Mouse (Mus musculus) forelimb bud, embryonic 11.5 days (tissue): ENCODE data around the gene Frmd8.
A peak's percentile ranks its signal among the peaks of the same experiment; 100 is the strongest.

Experiments
- DNase-seq: peaks from one replicate; pipeline ENCODE4 v3.0.0-alpha.2; 2012; ENCODE audit warnings: low read depth, low spot score

Gene Frmd8

DNA sequence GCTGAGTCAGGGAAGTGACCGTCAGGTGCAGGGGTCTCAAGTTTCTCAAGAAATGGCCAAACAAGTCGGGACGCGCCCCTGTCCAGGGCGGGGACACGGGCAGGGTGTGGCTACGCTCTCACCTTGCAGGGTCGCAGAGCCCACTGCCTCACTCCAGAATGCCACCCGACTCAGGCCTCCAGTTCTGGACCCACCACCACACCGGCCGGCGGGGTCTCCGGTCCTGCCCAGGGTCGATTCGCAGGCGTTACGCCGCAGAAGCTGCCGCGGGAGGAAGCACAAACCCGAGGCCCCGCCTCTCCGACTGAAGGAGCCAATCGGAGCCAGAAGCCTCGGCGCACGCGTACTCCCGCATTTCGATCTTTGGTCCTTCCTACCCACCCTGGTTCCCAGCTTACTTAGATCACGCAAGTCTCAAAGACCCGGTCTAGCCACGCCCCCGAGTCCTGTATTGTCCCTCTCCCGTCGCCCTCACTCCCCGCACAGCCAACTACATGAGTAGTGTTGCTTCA lies at the start of gene Frmd8:
Frmd8 (minus strand) TSS at position 306 of the 512 bp plus-strand sequence.
- DNase-seq: peak; percentile 95

DNA sequence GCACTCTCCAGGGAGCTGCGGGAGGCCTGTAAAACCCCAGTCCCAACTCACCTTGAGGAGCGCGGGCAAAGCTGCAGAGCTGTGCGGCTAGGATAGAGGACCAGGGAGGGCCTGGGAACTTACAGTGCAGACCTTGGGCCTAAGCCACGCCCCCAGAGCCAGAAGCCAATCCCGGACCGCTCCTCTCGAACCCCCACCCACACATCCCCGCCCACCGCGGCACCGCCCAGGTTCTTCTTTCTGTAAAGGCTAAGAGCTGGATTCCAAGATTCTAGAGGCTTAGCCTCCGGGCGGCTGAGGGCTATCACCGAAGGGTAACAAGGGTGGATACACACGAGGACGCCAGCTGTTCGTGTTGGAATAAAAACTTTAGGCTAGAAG lies 49.6 kb upstream of the Frmd8 start, which contains the start of gene Cdc42ep2:
Cdc42ep2 (minus strand) TSS at position 104 of the 381 bp plus-strand sequence.
- DNase-seq: peak; percentile 91

DNA sequence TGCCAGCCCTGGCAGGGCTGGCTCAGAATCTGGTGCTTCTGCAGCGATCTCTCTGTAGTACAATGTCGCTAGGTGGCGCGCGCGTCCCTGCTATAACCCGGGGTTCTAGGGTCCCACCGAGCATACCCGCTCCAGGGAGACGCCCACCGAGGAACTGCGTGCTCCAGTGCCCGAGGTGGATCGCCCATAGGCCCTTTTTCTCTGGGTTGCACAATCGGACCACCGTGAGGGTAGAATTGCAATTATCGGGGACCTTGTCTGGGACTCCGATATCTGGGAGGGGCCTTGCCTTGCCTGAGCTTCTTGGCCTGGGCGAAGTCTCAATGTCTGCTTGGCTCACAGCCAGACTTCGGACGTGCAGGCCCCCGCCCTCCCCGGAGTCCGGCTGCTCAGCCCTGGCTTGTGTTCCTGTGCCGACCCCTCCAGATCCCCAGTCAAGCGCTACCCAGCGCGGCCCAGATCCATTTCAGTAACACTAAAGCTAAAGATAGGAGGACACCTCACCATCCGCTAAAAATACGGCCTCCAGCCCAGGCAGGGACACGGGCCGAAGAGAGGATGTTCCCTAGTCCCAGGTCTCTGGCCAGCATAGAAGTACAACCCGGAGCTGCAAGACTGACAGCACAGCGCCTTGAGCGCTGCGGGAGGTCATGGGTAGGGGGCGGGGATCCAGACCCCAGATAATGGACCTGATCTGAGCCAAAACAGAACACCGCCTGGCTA lies 49.1 kb upstream of the Frmd8 start:
- DNase-seq: peak; percentile 88

DNA sequence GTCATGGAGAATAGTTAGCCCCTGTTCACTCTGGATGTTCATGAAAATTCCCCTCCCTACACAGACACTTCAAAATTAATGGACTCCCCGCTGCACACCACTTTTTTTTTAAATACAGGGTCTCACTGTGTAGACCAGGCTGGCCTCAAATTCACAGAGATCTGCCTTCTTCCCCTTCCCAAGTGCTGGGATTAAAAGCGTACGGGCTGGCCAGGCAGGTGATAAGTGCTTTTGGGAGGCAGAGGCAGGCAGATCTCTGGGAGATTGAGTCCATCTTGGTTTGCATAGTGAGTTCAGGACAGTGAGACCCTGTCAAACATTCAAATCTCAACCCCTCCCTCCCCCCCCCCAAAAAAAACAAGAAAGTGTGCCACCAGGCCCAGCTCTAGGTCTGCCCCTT lies 47.9 kb upstream of the Frmd8 start:
- no peak for DNase-seq

DNA sequence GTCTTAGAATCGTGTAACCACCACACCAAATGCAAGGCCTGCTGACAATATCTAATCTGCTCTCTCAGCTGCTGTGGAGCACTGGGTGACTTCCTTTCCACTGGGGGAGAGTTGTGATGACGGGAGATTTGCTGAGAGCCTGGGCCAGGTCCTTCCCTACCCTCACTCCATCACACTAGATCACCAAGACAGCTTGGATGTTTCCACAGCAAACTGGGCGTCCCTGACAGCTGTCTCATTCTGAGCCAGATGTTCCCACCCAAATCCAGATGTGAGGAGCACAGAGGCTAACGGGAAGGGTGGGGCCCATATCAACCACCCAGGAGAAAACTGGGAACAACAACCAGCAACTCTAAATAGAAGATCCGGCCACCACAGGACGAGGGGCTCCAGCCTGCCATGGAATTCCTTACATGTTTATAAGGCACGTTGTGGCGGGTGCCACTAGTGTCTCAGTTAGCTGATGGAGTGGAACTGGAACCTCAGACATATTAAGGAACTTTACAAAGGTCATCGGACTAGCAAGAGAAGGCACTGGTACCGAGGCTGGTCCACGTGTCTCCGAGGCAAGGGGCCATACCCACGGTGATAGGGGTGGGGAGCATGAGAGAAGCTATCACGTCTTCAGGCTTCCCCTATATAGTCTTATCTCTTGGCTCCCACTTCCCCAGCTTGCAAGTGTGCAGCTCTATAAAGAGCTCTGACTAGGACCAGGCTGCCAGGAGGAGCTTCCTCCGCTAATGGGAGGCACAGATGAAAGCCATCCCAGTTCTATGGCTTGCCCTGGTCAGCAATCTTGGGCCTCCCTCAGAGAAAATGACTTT lies 47.3 kb upstream of the Frmd8 start:
- DNase-seq: no peak

DNA sequence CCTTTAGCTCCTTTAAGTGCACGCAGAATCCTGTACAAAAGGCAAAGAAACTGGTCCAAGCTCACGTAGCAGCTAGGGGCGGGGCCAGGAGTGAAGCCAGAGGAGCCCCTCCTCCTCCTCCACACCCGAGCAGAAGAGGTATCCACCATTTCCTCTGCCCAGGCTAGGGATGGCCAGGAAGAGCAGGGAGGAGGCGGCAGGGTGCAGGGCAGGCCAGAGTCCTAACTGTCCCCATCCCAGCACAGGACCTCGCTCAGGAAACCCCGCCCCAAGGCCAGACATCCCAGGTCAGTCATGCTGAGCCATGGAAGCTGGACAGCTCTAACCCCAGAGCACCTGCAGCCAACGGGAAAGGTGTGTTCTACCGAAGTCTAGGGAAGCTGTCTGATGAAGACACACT lies 46.6 kb upstream of the Frmd8 start:
- no peak for DNase-seq

DNA sequence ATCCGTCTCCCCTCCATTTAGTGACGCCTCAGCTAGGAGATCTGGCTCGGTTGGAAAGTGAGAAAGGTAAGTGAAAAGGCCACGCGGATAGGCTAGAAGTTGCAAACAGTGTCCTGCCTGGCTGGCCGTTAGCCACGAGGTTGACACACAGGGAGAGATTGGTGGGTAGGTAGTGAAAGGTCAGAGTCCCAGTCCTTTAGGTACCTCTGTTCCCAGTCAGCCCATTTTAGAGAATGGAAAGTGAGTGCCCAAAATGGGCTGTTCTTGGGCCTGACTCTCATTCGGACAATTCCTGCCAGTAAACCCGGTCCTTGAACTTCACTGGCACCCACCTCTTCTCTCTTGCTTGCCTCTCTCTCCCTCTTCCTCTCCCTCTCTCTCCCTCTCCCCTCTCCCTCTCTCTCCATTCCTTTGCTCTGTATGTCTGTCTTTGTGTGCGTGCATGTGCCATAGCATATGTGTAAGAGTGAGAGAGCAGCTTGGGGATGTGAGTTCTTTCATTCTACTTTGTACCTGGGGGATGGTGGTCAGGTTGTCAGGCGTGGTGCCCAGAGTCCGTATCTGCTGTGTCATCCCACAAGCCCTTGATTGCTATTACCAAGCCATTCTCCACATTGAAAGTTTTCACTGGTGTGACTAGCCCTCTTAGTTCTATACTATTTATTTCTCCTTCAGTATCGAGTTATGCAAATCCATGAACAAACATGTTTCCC lies 38.1 kb upstream of the Frmd8 start, which contains the start of gene Dpf2:
Dpf2 (minus strand) TSS at position 4 of the 713 bp plus-strand sequence.
- DNase-seq: no peak

DNA sequence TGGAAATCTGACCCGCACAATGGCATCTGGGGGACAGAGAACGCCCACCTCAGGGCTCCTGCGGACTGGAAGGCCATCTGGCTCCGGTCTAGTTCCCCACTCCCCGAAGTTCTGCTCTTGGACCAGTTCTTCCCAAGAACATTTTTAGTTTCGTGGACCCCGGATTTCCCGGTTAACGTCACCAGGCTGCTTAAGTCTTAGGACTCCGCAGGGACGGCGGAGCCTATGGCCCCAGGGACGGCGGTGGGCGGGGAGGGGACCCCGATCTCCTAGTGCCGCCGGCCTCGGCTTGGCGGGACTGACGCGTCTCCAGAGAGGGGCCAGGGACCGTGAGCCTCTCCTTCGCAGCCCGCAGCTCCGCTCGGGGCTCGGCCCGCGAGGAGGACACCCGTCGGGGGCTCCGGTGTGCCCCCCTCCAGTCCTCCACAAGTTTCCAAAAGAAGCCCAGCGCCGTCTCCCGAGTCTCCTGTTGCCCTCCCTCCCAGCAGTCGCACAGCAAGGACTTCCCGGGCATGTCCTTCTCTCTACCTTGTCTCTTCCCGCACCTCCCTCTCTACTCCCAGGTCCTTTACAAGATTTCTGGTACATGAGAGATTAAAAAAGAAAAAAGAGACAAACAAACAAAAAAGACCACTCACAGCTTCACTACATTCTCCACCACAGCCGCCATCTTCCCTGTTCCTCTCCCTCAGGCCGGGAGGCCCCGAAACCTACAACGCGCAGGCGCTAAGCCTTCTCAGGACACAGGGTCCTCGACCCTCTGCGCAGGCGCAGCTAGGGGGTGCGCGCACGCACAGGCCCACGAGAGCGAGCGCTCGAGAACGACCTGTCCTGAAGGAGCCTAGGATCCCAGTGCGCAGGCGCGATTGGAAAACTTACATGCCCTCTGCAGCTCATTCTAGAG lies 37.3 kb upstream of the Frmd8 start:
- DNase-seq: peak; percentile 100

DNA sequence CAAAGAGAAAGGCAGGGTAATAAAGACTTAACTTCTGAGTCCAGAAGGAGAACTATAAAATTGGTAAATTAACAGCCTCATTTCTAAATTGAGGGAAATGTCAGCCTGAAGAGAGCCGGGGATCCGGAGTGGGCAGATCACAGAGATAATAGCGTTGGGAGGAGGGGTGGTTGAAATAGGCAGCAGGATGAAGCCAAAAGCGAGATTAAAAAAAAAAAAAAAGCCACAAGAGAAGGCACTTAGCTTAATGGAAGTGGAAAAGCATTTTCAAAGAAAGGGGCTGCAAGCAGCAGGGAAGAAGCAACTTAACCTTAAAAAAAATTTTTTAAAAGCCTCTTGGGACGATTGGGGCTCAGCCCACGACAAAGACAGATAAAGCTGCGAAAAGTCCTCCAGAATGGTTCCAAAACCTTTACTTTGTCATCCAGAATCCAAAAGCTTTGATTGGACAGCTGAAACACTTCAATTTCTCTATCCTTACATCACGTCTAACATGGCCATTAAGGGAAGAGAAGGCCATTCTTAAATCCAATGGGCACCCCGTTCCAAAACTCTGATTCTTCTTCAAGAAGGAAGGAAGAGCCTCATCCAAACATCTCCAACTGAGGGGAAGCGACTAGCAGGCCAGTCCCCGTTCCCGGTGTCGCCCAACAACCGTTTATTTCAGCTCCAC lies 36.5 kb upstream of the Frmd8 start:
- no peak for DNase-seq

DNA sequence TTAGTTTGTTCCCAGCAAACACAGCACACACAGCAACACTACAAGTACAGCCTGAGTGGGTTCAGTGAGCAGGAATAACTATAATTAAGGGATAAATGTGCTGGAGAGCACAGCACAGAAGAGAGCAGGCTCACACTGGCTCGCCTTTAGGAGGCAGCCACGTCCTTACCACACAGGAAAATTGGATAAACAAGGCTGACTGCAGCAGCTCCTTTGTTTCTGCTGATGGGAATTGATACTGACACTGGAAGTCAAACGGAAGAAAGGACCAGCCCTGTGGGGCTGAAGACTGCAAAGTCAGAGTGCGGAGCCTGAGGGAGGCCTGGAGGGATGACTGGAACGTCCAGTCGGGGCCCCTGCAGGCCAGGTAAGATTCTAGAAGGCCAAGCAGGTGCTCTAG lies 35.1 kb upstream of the Frmd8 start:
- no peak for DNase-seq

DNA sequence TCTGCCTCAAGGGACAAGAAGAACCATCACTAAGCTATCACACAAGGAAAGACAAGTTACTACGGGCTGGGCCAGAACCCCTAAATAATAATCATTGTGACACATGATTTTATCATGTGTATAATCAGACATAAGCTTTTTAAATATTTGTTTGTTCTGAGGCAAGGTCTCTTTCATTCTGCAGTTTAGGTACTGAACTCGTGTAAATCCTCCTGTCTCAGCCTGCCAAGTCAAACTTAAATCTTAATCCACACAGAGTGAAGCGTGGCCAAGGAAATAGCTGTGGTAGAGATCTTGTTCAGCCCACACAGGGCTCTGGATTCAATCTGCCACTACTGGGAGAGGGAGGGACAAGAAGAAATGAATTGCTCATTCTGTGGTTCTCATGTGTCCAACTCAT lies 32.2 kb upstream of the Frmd8 start:
- DNase-seq: no peak

DNA sequence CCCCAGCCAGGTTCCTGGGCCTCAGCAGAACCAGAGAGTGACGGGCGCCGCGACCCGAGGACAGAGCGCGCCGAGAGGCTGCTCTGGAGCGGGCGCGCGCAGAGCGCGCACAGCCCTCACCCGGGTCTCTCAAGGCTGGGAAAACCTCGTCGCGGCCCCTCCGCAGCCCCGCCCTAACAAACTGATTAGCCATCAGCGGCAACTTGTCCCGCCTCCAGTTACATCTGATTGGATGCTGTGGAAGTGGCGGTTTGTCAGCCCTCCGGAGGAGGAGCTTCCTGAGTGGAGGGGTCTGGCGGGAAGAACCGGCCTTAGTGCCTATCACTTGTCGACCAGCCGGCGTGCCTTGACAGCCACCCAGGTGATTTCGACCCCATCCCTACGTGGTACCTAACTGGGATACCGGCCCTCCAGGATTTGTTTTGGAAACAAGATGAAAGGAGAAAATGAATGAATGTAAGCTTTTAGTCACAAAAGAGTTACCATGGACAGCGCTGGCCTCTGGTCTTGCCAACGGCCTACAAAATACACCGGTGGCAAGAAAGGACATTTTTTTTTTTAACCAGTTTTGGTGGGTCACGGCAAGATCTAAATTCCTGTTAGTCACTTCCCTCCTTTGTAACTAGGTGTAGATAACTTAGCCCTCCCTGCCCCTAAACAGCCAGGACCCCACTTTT lies 19.1 kb upstream of the Frmd8 start, which contains the start of gene Tigd3:
Tigd3 (minus strand) TSS at position 148 of the 677 bp plus-strand sequence.
- DNase-seq: peak; percentile 96

DNA sequence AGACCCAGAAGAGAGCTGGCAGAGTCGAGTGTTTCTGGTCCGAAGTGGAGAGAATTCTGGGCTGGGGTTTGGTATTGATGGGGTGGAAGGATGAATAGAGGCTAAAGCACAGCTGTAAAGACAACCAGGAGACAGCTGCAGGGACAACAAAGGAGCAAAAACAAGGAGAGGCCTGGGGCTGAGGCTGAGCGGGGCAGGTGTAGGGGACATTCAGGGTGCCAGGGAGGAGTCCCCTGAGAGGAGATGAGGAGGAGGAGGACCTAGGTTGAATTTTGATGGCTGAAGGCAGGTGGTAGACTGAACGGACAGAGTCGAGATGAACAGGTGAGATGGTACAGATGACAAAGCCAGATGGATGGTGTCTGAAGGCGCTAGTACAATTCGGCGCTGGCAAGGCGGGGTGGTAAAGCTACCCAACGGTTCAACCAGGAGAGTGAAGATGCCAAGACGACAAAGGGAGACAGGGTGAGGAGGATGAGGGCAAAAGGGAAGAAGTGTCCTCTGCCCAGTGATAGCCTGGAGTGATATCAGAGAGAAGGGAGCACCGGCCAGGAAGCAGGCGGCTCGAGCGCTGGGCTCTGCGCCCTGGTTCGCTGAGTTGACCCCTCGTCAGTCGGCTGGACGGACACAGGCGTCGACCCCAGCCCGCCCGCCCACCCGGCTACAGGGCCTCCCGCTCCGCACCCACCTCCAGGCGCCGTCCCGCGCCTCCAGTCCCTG lies 18.4 kb upstream of the Frmd8 start:
- no peak for DNase-seq

DNA sequence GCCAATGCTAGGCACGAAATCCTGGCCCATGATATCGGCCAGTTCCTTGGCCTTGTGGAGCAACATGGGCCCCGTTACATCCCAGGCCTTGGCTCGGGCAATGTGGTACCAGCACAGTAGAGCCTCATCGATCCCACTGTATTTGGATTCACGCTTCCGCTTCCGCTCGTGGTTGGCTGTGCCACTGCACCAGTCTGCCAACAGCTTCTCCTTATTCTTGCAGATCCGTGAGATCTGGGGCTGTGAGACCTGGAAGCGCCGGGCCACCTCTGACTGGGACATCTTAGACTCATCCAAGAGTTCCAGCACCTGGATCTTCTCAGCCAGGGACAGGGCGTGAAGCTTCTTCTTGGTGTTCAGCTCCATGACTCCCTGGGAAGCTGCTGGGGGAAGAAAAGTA lies 17.7 kb upstream of the Frmd8 start:
- DNase-seq: no peak

DNA sequence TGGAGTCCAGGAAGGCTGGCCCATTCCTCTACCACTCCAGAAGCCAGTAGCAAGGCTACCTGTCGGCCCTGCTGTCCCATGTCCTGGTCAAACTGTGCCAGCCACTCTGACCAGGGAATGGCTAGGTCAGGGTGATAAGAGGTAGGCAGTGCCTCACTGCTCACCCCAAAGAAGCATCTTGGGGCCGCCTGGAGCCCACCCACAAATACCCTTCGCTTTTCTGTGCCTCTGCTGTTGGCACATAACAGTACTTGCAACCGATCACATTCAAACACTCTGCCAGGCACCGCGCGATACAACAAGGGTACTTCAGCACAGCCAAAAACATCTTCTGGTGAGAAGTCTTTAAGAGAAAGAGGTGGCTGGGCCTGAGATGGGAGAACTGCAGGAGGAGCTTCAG lies 17.2 kb upstream of the Frmd8 start:
- DNase-seq: no peak

DNA sequence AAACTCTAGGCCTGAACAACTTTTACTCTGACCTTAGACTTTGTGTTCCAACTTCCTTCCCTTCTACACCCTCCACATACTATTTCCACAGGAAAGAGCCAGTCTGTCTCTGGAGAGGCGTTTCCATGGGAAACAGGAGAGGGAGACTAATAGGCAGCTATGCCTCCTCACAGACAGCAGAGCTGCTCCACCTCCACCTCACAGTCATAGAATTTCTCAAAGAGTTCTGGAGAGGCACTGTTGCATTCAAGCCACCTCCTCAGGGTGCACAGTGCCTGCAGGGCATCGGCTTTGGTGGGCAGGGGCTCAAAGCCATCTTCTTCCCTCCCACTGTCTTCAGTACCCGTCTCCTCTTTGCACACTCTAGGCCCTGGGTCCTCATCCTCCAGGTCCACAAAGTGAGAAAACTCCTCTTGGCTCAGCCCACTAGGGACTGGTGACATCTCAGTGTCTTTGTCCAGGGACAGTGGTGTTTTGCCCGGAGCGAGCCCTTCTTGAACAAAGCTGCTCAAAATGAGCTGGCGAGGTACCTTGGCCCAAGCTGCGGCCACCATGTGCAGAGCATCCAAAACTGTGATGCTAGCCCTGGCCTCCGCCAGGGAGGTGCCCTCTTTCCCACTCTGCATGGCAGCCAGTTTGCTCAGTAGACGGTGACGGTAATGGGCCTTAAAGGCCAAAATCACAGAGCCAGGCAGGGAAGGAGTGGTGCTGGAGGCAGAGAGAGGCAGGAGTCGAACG lies 16.6 kb upstream of the Frmd8 start:
- DNase-seq: no peak

DNA sequence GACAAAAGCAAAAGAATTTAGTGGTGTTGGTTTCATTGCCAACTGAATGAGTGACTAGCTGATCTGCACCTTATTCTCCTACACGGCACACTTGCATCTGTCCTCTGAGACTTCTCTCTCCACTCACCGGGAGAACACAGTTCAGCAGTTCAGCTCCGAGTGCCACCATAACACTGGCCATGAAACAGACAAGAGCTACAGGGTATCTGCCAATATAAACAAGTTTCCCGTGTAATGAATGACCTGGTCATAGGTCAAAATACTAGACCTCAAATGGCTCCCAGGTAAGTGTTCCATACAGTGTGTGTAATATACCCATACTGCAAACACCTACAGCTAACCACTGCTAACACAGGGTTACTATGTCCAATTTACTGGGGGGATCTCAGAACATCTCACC lies 14.1 kb upstream of the Frmd8 start:
- no peak for DNase-seq

DNA sequence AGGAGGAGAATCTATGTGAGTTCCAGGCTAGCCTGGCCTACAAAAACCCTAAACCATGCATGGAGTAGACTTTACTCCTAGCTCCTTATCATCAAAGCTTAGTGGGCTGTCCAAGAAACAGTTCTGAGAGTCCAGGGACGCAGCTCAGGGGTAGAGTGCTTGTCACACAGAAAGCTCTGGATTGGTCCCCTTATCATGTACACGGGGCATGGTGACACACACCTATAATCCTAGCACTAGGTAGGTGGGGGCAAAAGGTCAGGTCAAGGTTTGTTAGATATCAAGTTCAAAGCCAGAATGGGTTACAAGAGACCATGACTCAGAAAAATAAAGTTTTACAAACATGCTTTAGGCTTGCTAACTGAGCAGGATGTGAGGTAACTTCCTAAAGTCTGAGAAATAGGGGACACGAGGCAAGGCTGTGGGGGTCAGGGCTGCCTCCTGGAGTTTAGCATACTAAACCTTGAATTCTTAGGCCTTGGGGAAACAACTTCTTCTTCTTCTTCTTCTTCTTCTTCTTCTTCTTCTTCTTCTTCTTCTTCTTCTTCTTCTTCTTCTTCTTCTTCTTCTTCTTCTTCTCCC lies 12.3 kb upstream of the Frmd8 start:
- DNase-seq: no peak
